Mouse (Mus musculus) embryonic facial prominence, embryonic 14.5 days (tissue): ENCODE measurements around the gene Nop9. TPM values are rescaled to one million over a fixed set of nuclear protein-coding genes. Genes with fewer than 3 reads are reported as not detected.
"Not testable (repeated sequence)": the region's sequence is repeated elsewhere in the genome, so short reads cannot be mapped to it uniquely, and the experiment has no call there.

ENCODE experiments used
- ATAC-seq: fragments of 200-750 bp; cut with Nextera tagmentation; 2 replicates; pipeline ENCODE4 v1.8.0; 2017; ENCODE audit warnings: low read depth, moderate number of reproducible peaks, moderate TSS enrichment
- DNase-seq: peaks from one replicate; pipeline ENCODE4 v3.0.0-alpha.2; 2015; ENCODE audit warnings: low spot score
- H3K27ac ChIP-seq: fragments of 300-500 bp; sonication (generic); replicated peaks from 2 replicates; pipeline ENCODE4 v1.5.1; 2014; ENCODE audit warnings: low read depth, mild to moderate bottlenecking, low read length, moderate library complexity
- H3K27me3 ChIP-seq: fragments of 300-500 bp; sonication (generic); replicated peaks from 2 replicates; pipeline ENCODE4 v1.6.1; 2014; ENCODE audit warnings: low read length; ENCODE audit not compliant: control insufficient read depth, insufficient read depth
- H3K36me3 ChIP-seq: fragments of 300-500 bp; sonication (generic); 2 replicates; pipeline ENCODE4 v1.6.1; 2014; ENCODE audit warnings: low read length, mixed read lengths; ENCODE audit not compliant: control insufficient read depth, insufficient read depth
- H3K4me1 ChIP-seq: fragments of 300-500 bp; sonication (generic); 2 replicates; pipeline ENCODE4 v1.6.1; 2014; ENCODE audit warnings: antibody characterized with exemption, low read length; ENCODE audit not compliant: control insufficient read depth, insufficient read depth
- H3K4me2 ChIP-seq: fragments of 300-500 bp; sonication (generic); 2 replicates; pipeline ENCODE4 v1.6.1; 2014; ENCODE audit warnings: low read depth, mild to moderate bottlenecking, low read length, moderate library complexity, mixed read lengths
- H3K4me3 ChIP-seq: fragments of 300-500 bp; sonication (generic); 2 replicates; pipeline ENCODE4 v1.5.1; 2014; ENCODE audit warnings: low read depth, mild to moderate bottlenecking, low read length
- H3K9ac ChIP-seq: fragments of 300-500 bp; sonication (generic); 2 replicates; pipeline ENCODE4 v1.6.1; 2014; ENCODE audit warnings: low read depth, mild to moderate bottlenecking, low read length, moderate library complexity, mixed read lengths
- H3K9me3 ChIP-seq: fragments of 300-500 bp; sonication (generic); 2 replicates; pipeline ENCODE4 v1.6.1; 2016; ENCODE audit warnings: low read length; ENCODE audit not compliant: control insufficient read depth
- WGBS: fragments of 180-500 bp; shearing (Covaris S2); extraction: QIAGEN DNeasy Blood & Tissue Kit; methylation state at CpG from one replicate; pipeline ENCODE4 v1.1.7; 2014; 5-methylcytosine and 5-hydroxymethylcytosine counted together
- polyA plus RNA-seq: library from polyadenylated mRNA; unstranded; fragments of >200 nt; fragmentation: Nextera tagmentation; extraction: Ambion mirVana; gene quantifications from 2 replicates; pipeline ENCODE4 v1.2.1, GENCODE M21; 2014

The Nop9 gene
- polyA plus RNA-seq, 1 experiment from 2014 or later = 32.6 TPM

- no peaks in the 10 kb centered on the region for H3K9me3 ChIP-seq
- ATAC-seq (no peak), DNase-seq (no peak)
- H3K27me3 ChIP-seq = peaks cover 14% of the 10 kb centered on the region
- no peak overlapping the region for H3K4me2 ChIP-seq
- H3K27ac ChIP-seq = no peak overlapping the region
- H3K4me3 ChIP-seq = no peak overlapping the region
- H3K9ac ChIP-seq = no peak overlapping the region
- 86% methylated on average over 6 of the region's 6 CpGs for WGBS
- peaks cover 44% of the 10 kb centered on the region for H3K36me3 ChIP-seq
- H3K4me1 ChIP-seq = peaks cover 6% of the 10 kb centered on the region; the same call in 1 of the 2 replicates
Observed at GRCm38 (mm10) chr14:55757566-55757965, 12.1 kb downstream of the Nop9 start.

- DNase-seq (peak; percentile 78), ATAC-seq (no peak)
- 15% methylated on average over 8 of the region's 8 CpGs for WGBS
- peaks cover 36% of the 10 kb centered on the region for H3K36me3 ChIP-seq
- no peak within 1 kb of the TSS for H3K27ac ChIP-seq
- peaks cover 9% of the 10 kb centered on the region; the same call in 1 of the 2 replicates for H3K4me1 ChIP-seq
- no peak within 1 kb of the TSS for H3K4me3 ChIP-seq
- no peaks in the 10 kb centered on the region for H3K9me3 ChIP-seq
- peak within 1 kb of the TSS; percentile 30 for H3K4me2 ChIP-seq
- peaks cover 14% of the 10 kb centered on the region for H3K27me3 ChIP-seq
- H3K9ac ChIP-seq = no peak within 1 kb of the TSS
Observed at GRCm38 (mm10) chr14:55758363-55758784, 12.9 kb downstream of the Nop9 start, which contains the start of gene Cideb. Cideb (minus strand) TSS chr14:55758458.

- Histone ChIP-seq H3K27me3 (peaks cover 18% of the 10 kb centered on the region), H3K4me2 (peak overlapping the region; percentile 50), H3K9ac (peak overlapping the region; percentile 45; the same call in 1 of the 2 replicates), H3K4me3 (peak overlapping the region; percentile 10; the same call in 1 of the 2 replicates), H3K36me3 (peaks cover 18% of the 10 kb centered on the region)
- H3K9me3 ChIP-seq, H3K27ac ChIP-seq, ATAC-seq, H3K4me1 ChIP-seq: not testable (repeated sequence)
- DNase-seq = peak; percentile 82
- WGBS = 2% methylated on average over 5 of the region's 6 CpGs
Observed at GRCm38 (mm10) chr14:55760156-55760555, 14.7 kb downstream of the Nop9 start.

- Histone ChIP-seq H3K9me3 (no peaks in the 10 kb centered on the region), H3K36me3 (peaks cover 8% of the 10 kb centered on the region), H3K4me3 (peak within 1 kb of the TSS; percentile 55), H3K27me3 (peaks cover 24% of the 10 kb centered on the region), H3K4me2 (peak within 1 kb of the TSS; percentile 95), H3K4me1 (peaks cover 9% of the 10 kb centered on the region; the same call in 1 of the 2 replicates), H3K27ac (peak within 1 kb of the TSS; percentile 40; the same call in 1 of the 2 replicates), H3K9ac (peak within 1 kb of the TSS; percentile 76)
- WGBS = 78% methylated on average over 6 of the region's 6 CpGs
- ATAC-seq (no peak), DNase-seq (no peak)
Observed at GRCm38 (mm10) chr14:55761163-55761562, 15.7 kb downstream of the Nop9 start, which contains the start of gene Ltb4r2. Ltb4r2 (plus strand) TSS chr14:55761428.

GRCm38 (mm10) chr14:55762001-55762821, 16.7 kb downstream of the Nop9 start:
- peaks cover 30% of the 10 kb centered on the region for H3K27me3 ChIP-seq
- ATAC-seq (peak; percentile 80), DNase-seq (peak; percentile 55)
- H3K9me3 ChIP-seq = no peaks in the 10 kb centered on the region
- peak overlapping the region; percentile 76 for H3K9ac ChIP-seq
- peak overlapping the region; percentile 95 for H3K4me2 ChIP-seq
- peak overlapping the region; percentile 40 for H3K27ac ChIP-seq
- H3K4me3 ChIP-seq = peak overlapping the region; percentile 55
- 0% methylated on average over 40 of the region's 77 CpGs for WGBS
- peaks cover 9% of the 10 kb centered on the region; the same call in 1 of the 2 replicates for H3K4me1 ChIP-seq
- H3K36me3 ChIP-seq = no peaks in the 10 kb centered on the region

GRCm38 (mm10) chr14:55763166-55763565, 17.7 kb downstream of the Nop9 start:
- DNase-seq = no peak
- H3K4me3 ChIP-seq = no peak overlapping the region; the same call in 1 of the 2 replicates
- H3K27me3 ChIP-seq = peaks cover 37% of the 10 kb centered on the region
- WGBS = 56% methylated on average over 7 of the region's 7 CpGs
- H3K9me3 ChIP-seq = no peaks in the 10 kb centered on the region
- H3K4me1 ChIP-seq = peaks cover 9% of the 10 kb centered on the region; the same call in 1 of the 2 replicates
- H3K36me3 ChIP-seq = no peaks in the 10 kb centered on the region
- H3K27ac ChIP-seq = peak overlapping the region; percentile 40; the same call in 1 of the 2 replicates
- ATAC-seq = no peak
- H3K9ac ChIP-seq = peak overlapping the region; percentile 76
- peak overlapping the region; percentile 95 for H3K4me2 ChIP-seq

GRCm38 (mm10) chr14:55765696-55766095, 20.2 kb downstream of the Nop9 start, which contains the start of gene Ltb4r1:
Ltb4r1 (plus strand) TSS chr14:55765962.
- Histone ChIP-seq H3K4me3 (no peak within 1 kb of the TSS), H3K4me1 (peaks cover 9% of the 10 kb centered on the region; the same call in 1 of the 2 replicates), H3K27me3 (peaks cover 43% of the 10 kb centered on the region), H3K4me2 (no peak within 1 kb of the TSS), H3K9me3 (no peaks in the 10 kb centered on the region), H3K27ac (no peak within 1 kb of the TSS), H3K36me3 (no peaks in the 10 kb centered on the region; the same call in 1 of the 2 replicates), H3K9ac (no peak within 1 kb of the TSS)
- whole genome bisulfite sequencing = 74% methylated on average over 4 of the region's 4 CpGs
- no peak for DNase-seq
- ATAC-seq = no peak

- H3K4me1 ChIP-seq = peaks cover under 1% of the 10 kb centered on the region; the same call in 1 of the 2 replicates
- H3K9me3 ChIP-seq = no peaks in the 10 kb centered on the region
- H3K36me3 ChIP-seq = no peaks in the 10 kb centered on the region; the same call in 1 of the 2 replicates
- H3K4me3 ChIP-seq = peak overlapping the region; percentile 43
- 12% methylated on average over 40 of the region's 52 CpGs for WGBS
- DNase-seq = peak; percentile 55
- no peak overlapping the region for H3K27ac ChIP-seq
- H3K4me2 ChIP-seq = peak overlapping the region; percentile 76
- peak overlapping the region; percentile 62 for H3K9ac ChIP-seq
- H3K27me3 ChIP-seq = peaks cover 29% of the 10 kb centered on the region
- peak; percentile 47; the same call in 1 of the 2 replicates for ATAC-seq
Observed at GRCm38 (mm10) chr14:55767519-55768414, 22.3 kb downstream of the Nop9 start.
